Mouse (Mus musculus) bone marrow macrophage, adult 2 months (primary cell): ENCODE measurements around the gene Rbms1.

ENCODE experiments used
- CTCF ChIP-seq: IDR thresholded peaks from 2 replicates; pipeline ENCODE4 v1.5.1; 2012; ENCODE audit warnings: low read depth, mild to moderate bottlenecking, low read length, moderate library complexity
- POLR2A ChIP-seq: IDR thresholded peaks from 2 replicates; pipeline ENCODE4 v1.6.1; 2012; ENCODE audit warnings: mild to moderate bottlenecking, low read depth, low read length, borderline replicate concordance

GRCm38 (mm10) chr2:60836237-60836636 is 126.8 kb downstream of the Rbms1 start:
- TF ChIP-seq CTCF (no peak), POLR2A (no peak)
